Mouse (Mus musculus): ENCODE results near the gene Pde4d. TPM values are rescaled to one million over a fixed set of nuclear protein-coding genes. Genes with fewer than 3 reads are reported as not detected.

The Pde4d gene
- polyA plus RNA-seq, 1 experiment from 2014 or later = 27.9 TPM

- H3K4me1 ChIP-seq (ENCODE audit: control insufficient read depth, insufficient read depth, low read length) = peaks cover 3% of the 10 kb centered on the region; the same call in 1 of the 2 replicates
- no peak overlapping the region for H3K27ac ChIP-seq (ENCODE audit: low read length)
- 0 out of 2 replicates have a peak, but pooled peaks cover 4% of the 10 kb centered on the region for H3K9me3 ChIP-seq (replicated peaks; ENCODE audit: control insufficient read depth, low read length)
- H3K4me2 ChIP-seq (ENCODE audit: low read depth, low read length) = peak overlapping the region; percentile 25; the same call in 1 of the 2 replicates
- H3K36me3 ChIP-seq (ENCODE audit: control insufficient read depth, insufficient read depth) = no peaks in the 10 kb centered on the region
- ATAC-seq (replicated peaks; ENCODE audit: extremely low read depth, insufficient read depth, low FRiP score) = no peak
- H3K4me3 ChIP-seq (ENCODE audit: low read length) = no peak overlapping the region
- WGBS = 66% methylated on average over 13 of the region's 13 CpGs
- no peak overlapping the region for H3K9ac ChIP-seq (ENCODE audit: low read length)
- no peaks in the 10 kb centered on the region for H3K27me3 ChIP-seq (ENCODE audit: control insufficient read depth, insufficient read depth, low read length)
These were observed 975.8 kb downstream of the Pde4d start for GRCm38 (mm10) chr13:109425548-109425947.

GRCm38 (mm10) chr13:109426058-109426457 lies 976.3 kb downstream of the Pde4d start:
- H3K9ac ChIP-seq (ENCODE audit: low read length) = no peak overlapping the region
- H3K36me3 ChIP-seq (ENCODE audit: control insufficient read depth, insufficient read depth) = no peaks in the 10 kb centered on the region
- no peak overlapping the region for H3K4me3 ChIP-seq (ENCODE audit: low read length)
- no peaks in the 10 kb centered on the region for H3K27me3 ChIP-seq (ENCODE audit: control insufficient read depth, insufficient read depth, low read length)
- no peak overlapping the region for H3K27ac ChIP-seq (ENCODE audit: low read length)
- H3K4me1 ChIP-seq (ENCODE audit: control insufficient read depth, insufficient read depth, low read length) = peaks cover 3% of the 10 kb centered on the region; the same call in 1 of the 2 replicates
- H3K4me2 ChIP-seq (ENCODE audit: low read depth, low read length) = peak overlapping the region; percentile 25; the same call in 1 of the 2 replicates
- ATAC-seq (replicated peaks; ENCODE audit: extremely low read depth, insufficient read depth, low FRiP score) = no peak
- H3K9me3 ChIP-seq (replicated peaks; ENCODE audit: control insufficient read depth, low read length) = 0 out of 2 replicates have a peak, but pooled peaks cover 4% of the 10 kb centered on the region
- WGBS = 54% methylated on average over 5 of the region's 5 CpGs

GRCm38 (mm10) chr13:109427541-109427940 lies 977.8 kb downstream of the Pde4d start:
- Histone ChIP-seq H3K27ac (ENCODE audit: low read length) (no peak overlapping the region), H3K27me3 (ENCODE audit: control insufficient read depth, insufficient read depth, low read length) (no peaks in the 10 kb centered on the region), H3K4me2 (ENCODE audit: low read depth, low read length) (no peak overlapping the region), H3K9ac (ENCODE audit: low read length) (no peak overlapping the region), H3K36me3 (ENCODE audit: control insufficient read depth, insufficient read depth) (no peaks in the 10 kb centered on the region), H3K4me1 (ENCODE audit: control insufficient read depth, insufficient read depth, low read length) (peaks cover 3% of the 10 kb centered on the region; the same call in 1 of the 2 replicates), H3K4me3 (ENCODE audit: low read length) (no peak overlapping the region), H3K9me3 (replicated peaks; ENCODE audit: control insufficient read depth, low read length) (no peaks in the 10 kb centered on the region)
- 77% methylated on average over 7 of the region's 7 CpGs for WGBS
- no peak for ATAC-seq (replicated peaks; ENCODE audit: extremely low read depth, insufficient read depth, low FRiP score)

- H3K4me1 ChIP-seq (ENCODE audit: control insufficient read depth, insufficient read depth, low read length) = peaks cover 3% of the 10 kb centered on the region; the same call in 1 of the 2 replicates
- no peak overlapping the region for H3K4me3 ChIP-seq (ENCODE audit: low read length)
- H3K9ac ChIP-seq (ENCODE audit: low read length) = no peak overlapping the region
- H3K27ac ChIP-seq (ENCODE audit: low read length) = no peak overlapping the region
- no peaks in the 10 kb centered on the region for H3K9me3 ChIP-seq (replicated peaks; ENCODE audit: control insufficient read depth, low read length)
- no peak overlapping the region for H3K4me2 ChIP-seq (ENCODE audit: low read depth, low read length)
- no peak for ATAC-seq (replicated peaks; ENCODE audit: extremely low read depth, insufficient read depth, low FRiP score)
- H3K27me3 ChIP-seq (ENCODE audit: control insufficient read depth, insufficient read depth, low read length) = no peaks in the 10 kb centered on the region
- 74% methylated on average over 2 of the region's 2 CpGs for WGBS
- H3K36me3 ChIP-seq (ENCODE audit: control insufficient read depth, insufficient read depth) = no peaks in the 10 kb centered on the region
These were observed 979.8 kb downstream of the Pde4d start for GRCm38 (mm10) chr13:109429544-109429943.

GRCm38 (mm10) chr13:109437231-109437776 lies 987.6 kb downstream of the Pde4d start:
- 47% methylated on average over 4 of the region's 4 CpGs for WGBS
- H3K4me3 ChIP-seq (ENCODE audit: low read length) = no peak overlapping the region
- no peaks in the 10 kb centered on the region for H3K4me1 ChIP-seq (ENCODE audit: control insufficient read depth, insufficient read depth, low read length)
- no peak overlapping the region for H3K9ac ChIP-seq (ENCODE audit: low read length)
- ATAC-seq (replicated peaks; ENCODE audit: extremely low read depth, insufficient read depth, low FRiP score) = no peak
- no peaks in the 10 kb centered on the region for H3K9me3 ChIP-seq (replicated peaks; ENCODE audit: control insufficient read depth, low read length)
- no peak overlapping the region for H3K4me2 ChIP-seq (ENCODE audit: low read depth, low read length)
- H3K27ac ChIP-seq (ENCODE audit: low read length) = no peak overlapping the region
- no peaks in the 10 kb centered on the region for H3K36me3 ChIP-seq (ENCODE audit: control insufficient read depth, insufficient read depth)
- no peaks in the 10 kb centered on the region for H3K27me3 ChIP-seq (ENCODE audit: control insufficient read depth, insufficient read depth, low read length)

- Histone ChIP-seq H3K36me3 (ENCODE audit: control insufficient read depth, insufficient read depth) (no peaks in the 10 kb centered on the region), H3K9ac (ENCODE audit: low read length) (no peak overlapping the region), H3K27ac (ENCODE audit: low read length) (peak overlapping the region; percentile 48; the same call in 1 of the 2 replicates), H3K4me1 (ENCODE audit: control insufficient read depth, insufficient read depth, low read length) (no peaks in the 10 kb centered on the region), H3K4me3 (ENCODE audit: low read length) (no peak overlapping the region; the same call in 1 of the 2 replicates), H3K4me2 (ENCODE audit: low read depth, low read length) (peak overlapping the region; percentile 95), H3K27me3 (ENCODE audit: control insufficient read depth, insufficient read depth, low read length) (no peaks in the 10 kb centered on the region), H3K9me3 (replicated peaks; ENCODE audit: control insufficient read depth, low read length) (no peaks in the 10 kb centered on the region)
- no peak for ATAC-seq (replicated peaks; ENCODE audit: extremely low read depth, insufficient read depth, low FRiP score)
- WGBS = 65% methylated on average over 5 of the region's 5 CpGs
These were observed 989.9 kb downstream of the Pde4d start for GRCm38 (mm10) chr13:109439436-109440161.

GRCm38 (mm10) chr13:109440331-109440730 lies 990.6 kb downstream of the Pde4d start:
- Histone ChIP-seq H3K27ac (ENCODE audit: low read length) (peak overlapping the region; percentile 84), H3K9me3 (replicated peaks; ENCODE audit: control insufficient read depth, low read length) (no peaks in the 10 kb centered on the region), H3K9ac (ENCODE audit: low read length) (peak overlapping the region; percentile 75), H3K4me2 (ENCODE audit: low read depth, low read length) (peak overlapping the region; percentile 95), H3K4me3 (ENCODE audit: low read length) (peak overlapping the region; percentile 73), H3K27me3 (ENCODE audit: control insufficient read depth, insufficient read depth, low read length) (no peaks in the 10 kb centered on the region), H3K4me1 (ENCODE audit: control insufficient read depth, insufficient read depth, low read length) (no peaks in the 10 kb centered on the region), H3K36me3 (ENCODE audit: control insufficient read depth, insufficient read depth) (no peaks in the 10 kb centered on the region)
- 2% methylated on average over 8 of the region's 8 CpGs for WGBS
- ATAC-seq (replicated peaks; ENCODE audit: extremely low read depth, insufficient read depth, low FRiP score) = peak; percentile 61; the same call in 1 of the 2 replicates

- no peaks in the 10 kb centered on the region for H3K36me3 ChIP-seq (ENCODE audit: control insufficient read depth, insufficient read depth)
- WGBS = under 1% methylated on average over 12 of the region's 12 CpGs
- H3K4me1 ChIP-seq (ENCODE audit: control insufficient read depth, insufficient read depth, low read length) = no peaks in the 10 kb centered on the region
- peak overlapping the region; percentile 73 for H3K4me3 ChIP-seq (ENCODE audit: low read length)
- ATAC-seq (replicated peaks; ENCODE audit: extremely low read depth, insufficient read depth, low FRiP score) = peak; percentile 99
- H3K27ac ChIP-seq (ENCODE audit: low read length) = peak overlapping the region; percentile 84
- no peaks in the 10 kb centered on the region for H3K27me3 ChIP-seq (ENCODE audit: control insufficient read depth, insufficient read depth, low read length)
- no peaks in the 10 kb centered on the region for H3K9me3 ChIP-seq (replicated peaks; ENCODE audit: control insufficient read depth, low read length)
- peak overlapping the region; percentile 75 for H3K9ac ChIP-seq (ENCODE audit: low read length)
- H3K4me2 ChIP-seq (ENCODE audit: low read depth, low read length) = peak overlapping the region; percentile 95
These were observed 991.1 kb downstream of the Pde4d start for GRCm38 (mm10) chr13:109440881-109441280.

GRCm38 (mm10) chr13:109441401-109441973 lies 991.7 kb downstream of the Pde4d start:
- peak overlapping the region; percentile 95 for H3K4me2 ChIP-seq (ENCODE audit: low read depth, low read length)
- ATAC-seq (replicated peaks; ENCODE audit: extremely low read depth, insufficient read depth, low FRiP score) = no peak
- WGBS = 18% methylated on average over 12 of the region's 12 CpGs
- no peaks in the 10 kb centered on the region for H3K9me3 ChIP-seq (replicated peaks; ENCODE audit: control insufficient read depth, low read length)
- H3K36me3 ChIP-seq (ENCODE audit: control insufficient read depth, insufficient read depth) = no peaks in the 10 kb centered on the region
- H3K27ac ChIP-seq (ENCODE audit: low read length) = peak overlapping the region; percentile 84
- H3K27me3 ChIP-seq (ENCODE audit: control insufficient read depth, insufficient read depth, low read length) = no peaks in the 10 kb centered on the region
- H3K4me1 ChIP-seq (ENCODE audit: control insufficient read depth, insufficient read depth, low read length) = no peaks in the 10 kb centered on the region
- peak overlapping the region; percentile 75 for H3K9ac ChIP-seq (ENCODE audit: low read length)
- H3K4me3 ChIP-seq (ENCODE audit: low read length) = peak overlapping the region; percentile 73
